Mouse (Mus musculus): ENCODE measurements around the gene Vmn1r6.
"Not testable (repeated sequence)": the region's sequence is repeated elsewhere in the genome, so short reads cannot be mapped to it uniquely, and the experiment has no call there.

Vmn1r6 gene

DNA sequence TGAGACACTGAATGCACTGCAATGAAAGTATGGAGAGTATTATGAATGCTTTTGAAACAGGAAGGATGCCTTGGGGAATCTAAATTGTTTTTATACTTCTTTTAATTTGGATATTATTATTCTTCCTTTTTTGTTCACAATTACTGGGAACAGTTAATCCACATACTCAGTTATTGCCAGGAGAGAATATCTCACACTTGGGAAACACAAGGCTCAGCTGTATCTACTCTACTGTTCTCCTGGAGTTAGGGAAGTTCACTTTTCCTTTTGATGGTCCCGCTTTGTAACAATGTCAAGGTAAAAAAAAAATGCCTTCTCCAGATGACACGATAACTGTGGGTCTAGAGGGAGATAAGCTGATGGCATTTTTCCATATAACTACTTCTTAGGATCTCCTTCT, at the start of gene Vmn1r6:
Gene Vmn1r6 (plus strand): TSS at position 301 of the 400 bp plus-strand sequence.
- no peak for DNase-seq (ENCODE audit: low read depth, low spot score)

DNA sequence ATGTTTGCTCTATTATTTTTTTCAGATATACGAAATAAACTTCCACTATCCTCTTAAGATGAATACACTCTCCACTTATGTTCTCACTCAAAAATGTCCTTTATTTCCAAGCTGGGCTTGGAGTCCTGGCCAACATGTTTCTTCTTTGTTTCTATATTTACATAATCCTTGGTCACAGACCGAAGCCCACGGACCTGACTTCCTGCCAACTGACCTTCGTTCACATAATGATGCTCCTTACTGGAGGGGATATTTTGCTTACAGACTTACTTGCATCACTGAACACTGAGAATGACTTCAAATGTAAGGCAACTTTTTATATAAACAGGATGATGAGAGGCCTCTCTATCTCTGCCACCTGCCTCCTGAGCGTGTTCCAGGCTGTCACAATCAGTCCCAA, 40.6 kb upstream of the Vmn1r6 start:
- DNase-seq (ENCODE audit: low read depth, low spot score): no peak

DNA sequence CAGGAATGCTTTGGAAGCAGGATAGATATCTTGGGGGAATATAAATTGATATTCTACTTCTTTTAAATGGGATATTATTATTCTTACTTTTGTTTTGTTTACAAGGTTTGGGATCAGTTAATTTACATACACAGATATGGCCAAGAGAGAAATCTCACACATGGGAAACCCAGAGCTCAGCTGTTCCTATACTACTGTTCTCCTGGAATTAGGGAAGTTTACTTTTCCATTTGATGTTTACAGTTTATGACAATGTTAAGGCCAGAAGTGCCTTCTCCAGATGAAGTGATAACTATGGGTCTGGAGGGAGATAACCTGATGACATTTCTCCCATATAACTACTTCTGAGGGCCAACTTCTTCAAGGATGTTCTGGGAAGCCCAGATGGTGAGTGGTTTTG, 27.1 kb upstream of the Vmn1r6 start, which contains the start of gene Vmn1r5:
Gene Vmn1r5 (plus strand): TSS at position 301 of the 400 bp plus-strand sequence.
- DNase-seq (ENCODE audit: low read depth, low spot score): no peak

DNA sequence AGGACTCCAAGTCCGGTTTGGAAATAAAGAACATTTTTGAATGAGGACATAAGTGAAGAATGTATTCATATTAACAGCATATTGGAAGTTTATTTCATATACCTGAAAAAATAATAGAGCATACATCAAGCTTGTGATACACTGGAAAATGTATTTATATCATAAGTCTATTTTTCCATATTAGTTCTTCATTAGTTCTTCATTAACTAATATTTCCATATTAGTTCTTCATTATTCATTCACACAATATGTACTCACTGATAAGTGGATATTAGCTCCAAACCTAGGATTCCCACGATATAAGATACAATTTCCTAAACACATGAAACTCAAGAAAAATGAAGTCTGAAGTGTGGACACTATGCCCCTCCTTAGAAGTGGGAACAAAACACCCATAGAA, 28.2 kb downstream of the Vmn1r6 start, which contains the start of gene Vmn1r7:
Gene Vmn1r7 (minus strand): TSS at position 101 of the 400 bp plus-strand sequence.
- not testable (repeated sequence) for DNase-seq (ENCODE audit: low read depth, low spot score)

DNA sequence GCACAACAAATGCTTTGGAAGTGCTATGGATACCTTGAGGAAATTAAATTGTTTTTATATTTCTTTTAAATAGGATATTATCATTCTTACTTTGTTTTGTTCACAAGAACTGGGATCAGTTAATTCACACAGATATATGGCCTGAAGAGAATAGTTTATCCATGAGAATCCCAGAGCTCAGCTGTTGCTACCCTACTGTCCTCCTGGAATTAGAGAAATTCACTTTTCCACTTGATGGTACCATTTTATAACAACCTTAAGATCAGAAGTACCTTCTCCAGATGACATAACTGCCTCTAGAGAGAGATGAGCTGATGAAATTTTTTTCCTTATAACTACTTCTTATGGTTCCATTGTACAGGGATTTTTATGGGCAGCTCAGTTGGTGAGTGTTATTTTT, 34.9 kb downstream of the Vmn1r6 start, which contains the start of gene Vmn1r8:
Gene Vmn1r8 (plus strand): TSS at position 301 of the 400 bp plus-strand sequence.
- DNase-seq (ENCODE audit: low read depth, low spot score): no peak

DNA sequence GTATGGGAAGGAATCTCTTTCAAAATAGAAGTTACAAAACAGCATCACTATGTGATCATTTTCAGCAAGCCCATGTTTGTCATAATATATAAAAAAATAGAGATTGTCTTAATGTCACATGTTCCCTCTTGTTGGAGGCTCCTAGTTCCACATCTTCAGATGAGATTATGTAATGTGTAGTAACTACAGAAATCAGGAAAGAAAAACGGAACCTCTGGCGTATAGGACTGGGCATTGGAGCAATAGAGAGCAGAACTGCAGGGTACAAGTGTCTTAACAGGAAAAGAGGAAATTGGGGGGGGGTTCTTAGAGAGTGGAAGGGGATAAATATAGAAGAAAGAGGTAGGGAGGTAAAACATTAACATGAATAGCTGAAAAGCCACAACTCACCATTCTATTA, 37.6 kb downstream of the Vmn1r6 start:
- no peak for DNase-seq (ENCODE audit: low read depth, low spot score)

Measured in retina, postnatal 7 days (tissue).